Mouse (Mus musculus) ovary, postnatal 36 days (tissue): ENCODE data around the gene Napsa.

Experiments used
- DNase-seq: peaks from one replicate; pipeline ENCODE4 v3.0.0; 2022; ENCODE audit warnings: low spot score, mixed read lengths

The Napsa gene

GRCm38 (mm10) chr7:44538756-44539624 lies 33.2 kb upstream of the Napsa start:
- no peak for DNase-seq

DNA sequence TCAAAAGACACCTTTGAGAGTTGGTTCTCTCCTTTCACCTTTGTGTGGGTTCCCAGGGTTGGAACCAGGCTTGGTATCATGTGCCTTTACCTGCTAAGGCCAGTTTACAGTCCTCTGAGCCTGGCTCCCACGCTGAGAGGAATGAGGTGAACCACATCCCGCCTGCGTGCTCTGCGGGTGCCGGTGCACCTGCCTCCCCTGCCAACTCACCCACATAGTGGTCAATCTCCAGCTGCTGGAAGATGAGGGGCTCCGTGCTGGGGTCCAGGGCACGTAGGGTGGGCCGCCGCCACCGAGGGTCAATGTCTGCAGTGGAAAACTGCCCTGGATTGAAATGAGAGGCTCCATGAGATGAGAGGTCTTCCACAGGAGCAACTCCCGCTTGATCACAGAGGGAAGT lies 29.6 kb upstream of the Napsa start:
- no peak for DNase-seq

GRCm38 (mm10) chr7:44543071-44543470 lies 29.1 kb upstream of the Napsa start:
- DNase-seq: no peak

- no peak for DNase-seq
Measured at GRCm38 (mm10) chr7:44546274-44546673, 25.9 kb upstream of the Napsa start.

DNA sequence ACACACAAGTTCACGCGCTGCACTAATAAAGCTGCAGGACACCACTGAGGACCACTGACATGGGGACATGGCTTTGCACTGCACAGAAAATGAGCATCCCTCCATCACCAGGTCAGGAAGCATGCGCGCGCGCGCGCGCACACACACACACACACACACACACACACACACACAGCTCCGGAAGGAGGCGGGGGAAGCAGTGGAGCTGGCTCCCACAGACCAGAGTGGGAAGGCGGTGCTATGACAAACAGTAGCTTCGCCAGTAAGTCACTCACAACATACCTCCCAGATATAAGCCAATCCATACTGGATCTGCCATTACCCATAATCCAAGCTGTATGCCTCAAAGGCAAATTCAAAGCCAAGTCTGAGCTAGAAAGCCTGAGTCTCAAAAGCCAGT lies 25.1 kb upstream of the Napsa start:
- no peak for DNase-seq

GRCm38 (mm10) chr7:44547725-44548124 lies 24.5 kb upstream of the Napsa start:
- no peak for DNase-seq

- DNase-seq: peak; percentile 99
Measured at GRCm38 (mm10) chr7:44548497-44549087, 23.6 kb upstream of the Napsa start, which contains the start of gene Pold1. TSS of gene Pold1 (minus strand) at chr7:44548849.

- DNase-seq: no peak
Measured at GRCm38 (mm10) chr7:44549621-44550408, 22.4 kb upstream of the Napsa start.

- DNase-seq: no peak
Measured at GRCm38 (mm10) chr7:44550409-44550678, 21.8 kb upstream of the Napsa start.

DNA sequence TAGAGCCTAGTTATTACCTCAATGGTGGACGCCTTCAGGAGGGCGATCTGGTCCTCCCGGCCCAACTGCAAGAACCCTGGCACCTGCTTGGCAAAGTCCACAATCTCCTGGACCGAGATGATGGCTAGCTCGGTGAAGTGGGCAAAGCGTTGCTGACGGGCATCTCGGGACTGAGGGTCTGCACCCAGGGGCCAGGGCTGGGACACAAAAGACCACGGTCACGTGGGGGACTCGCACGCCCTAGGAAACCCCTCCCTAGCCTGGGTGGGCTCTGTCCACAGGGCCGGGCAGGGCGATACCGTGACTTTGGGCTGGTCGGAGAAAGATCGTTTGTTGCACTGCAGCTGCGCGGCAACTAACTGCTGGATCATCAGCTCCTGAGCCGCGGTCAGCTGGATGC lies 20.9 kb upstream of the Napsa start:
- DNase-seq: no peak

GRCm38 (mm10) chr7:44551731-44552130 lies 20.4 kb upstream of the Napsa start:
- DNase-seq: no peak

- no peak for DNase-seq
Measured at GRCm38 (mm10) chr7:44552141-44552908, 19.9 kb upstream of the Napsa start.

DNA sequence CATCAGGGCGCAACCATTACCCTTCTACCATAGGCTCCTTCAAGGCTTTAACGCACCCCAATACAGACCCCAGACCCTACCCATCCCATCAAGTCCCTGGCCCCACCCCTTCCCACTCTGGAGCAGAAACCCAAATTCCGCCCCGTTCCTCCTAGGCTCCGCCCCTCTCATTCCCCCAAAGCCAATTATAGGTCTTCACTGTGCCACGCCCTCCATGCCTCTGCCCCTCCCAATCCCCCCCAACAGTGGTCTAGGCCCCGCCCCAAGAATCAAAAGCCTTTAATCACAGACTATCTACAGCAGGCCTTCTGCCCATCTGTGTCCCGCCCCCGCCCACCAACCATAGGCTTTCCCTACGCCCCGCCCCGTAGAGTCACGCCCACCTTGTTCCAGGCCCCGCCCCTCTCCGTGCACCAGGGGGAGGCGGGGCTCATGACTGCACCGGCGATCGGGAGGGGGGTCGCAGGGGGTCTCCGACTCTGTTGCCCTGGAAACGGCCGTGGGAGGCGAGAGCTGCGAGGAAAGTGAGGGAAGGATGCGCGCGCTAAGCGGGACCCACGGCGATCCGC lies 18.9 kb upstream of the Napsa start:
- DNase-seq: peak; percentile 83

- peak; percentile 95 for DNase-seq
Measured at GRCm38 (mm10) chr7:44553826-44554225, 18.4 kb upstream of the Napsa start, which contains the start of gene Nr1h2. TSS of gene Nr1h2 (minus strand) at chr7:44553951.

DNA sequence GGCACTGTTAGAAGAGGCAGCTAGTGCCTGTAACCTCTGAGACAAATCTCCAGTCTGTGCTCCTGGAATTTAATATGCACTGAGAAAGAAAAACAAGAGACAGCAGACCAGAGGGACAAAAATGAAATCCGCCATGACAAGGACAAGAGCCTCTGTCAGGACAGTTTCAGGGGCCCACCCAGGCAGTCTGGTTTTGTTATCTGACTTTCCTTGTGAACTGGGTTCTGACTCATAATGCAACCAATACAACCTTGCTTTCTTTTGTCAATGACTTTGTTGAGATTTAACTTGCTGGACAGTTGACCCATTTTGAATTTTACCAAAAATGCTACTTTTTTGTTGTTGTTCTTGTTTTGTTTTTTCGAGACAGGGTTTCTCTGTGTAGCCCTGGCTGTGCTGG lies 14.6 kb upstream of the Napsa start:
- no peak for DNase-seq

DNA sequence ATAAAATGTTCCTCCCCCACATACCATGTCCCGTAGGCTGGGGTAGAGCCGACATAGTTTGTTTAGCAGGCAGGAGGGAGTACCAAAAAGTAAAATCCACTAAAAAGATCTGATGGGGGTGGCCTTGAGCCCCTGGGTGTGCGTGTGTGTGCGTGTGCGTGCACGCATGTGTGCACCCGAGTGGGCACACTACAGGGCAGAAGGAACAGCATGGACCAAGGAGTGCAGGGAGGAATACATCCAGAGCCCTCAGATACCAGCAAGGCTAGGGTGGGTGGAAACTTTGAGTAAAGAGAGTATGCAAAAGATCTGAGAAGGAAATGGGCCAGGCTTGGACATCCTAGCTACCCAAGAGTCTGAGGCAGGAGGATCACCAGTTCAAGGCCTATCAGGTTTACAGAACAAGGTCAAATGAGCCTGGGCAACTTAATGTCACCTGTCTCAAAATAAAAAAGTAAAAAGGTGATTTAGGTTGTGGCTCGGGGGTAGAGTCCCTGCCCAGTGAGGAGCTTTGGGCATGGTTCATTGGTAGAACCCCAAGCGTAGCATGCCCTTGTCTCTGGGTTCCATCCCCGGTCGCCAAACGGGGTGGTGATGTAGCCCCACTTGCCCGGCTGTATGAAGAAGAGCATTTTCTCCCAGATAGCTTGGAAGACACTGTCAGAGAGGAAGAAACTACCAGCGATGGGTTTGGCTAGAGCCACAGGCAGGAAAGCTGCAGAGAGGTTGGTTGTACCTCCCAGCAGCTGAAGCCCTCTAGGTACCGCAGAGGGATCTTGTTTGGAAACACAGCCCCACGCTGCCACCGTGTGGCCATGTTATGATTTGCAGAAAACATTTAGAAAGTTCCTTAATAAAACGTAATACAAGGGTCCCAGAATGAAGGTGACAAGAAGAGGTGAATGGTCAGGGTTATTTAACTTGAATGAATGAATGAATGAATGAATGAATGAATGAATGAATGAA lies 11.5 kb upstream of the Napsa start:
- peak; percentile 66 for DNase-seq

GRCm38 (mm10) chr7:44563284-44563683 lies 8.9 kb upstream of the Napsa start:
- DNase-seq: no peak

GRCm38 (mm10) chr7:44564486-44564885 lies 7.7 kb upstream of the Napsa start:
- no peak for DNase-seq

GRCm38 (mm10) chr7:44565414-44565813 lies 6.8 kb upstream of the Napsa start:
- DNase-seq: no peak

DNA sequence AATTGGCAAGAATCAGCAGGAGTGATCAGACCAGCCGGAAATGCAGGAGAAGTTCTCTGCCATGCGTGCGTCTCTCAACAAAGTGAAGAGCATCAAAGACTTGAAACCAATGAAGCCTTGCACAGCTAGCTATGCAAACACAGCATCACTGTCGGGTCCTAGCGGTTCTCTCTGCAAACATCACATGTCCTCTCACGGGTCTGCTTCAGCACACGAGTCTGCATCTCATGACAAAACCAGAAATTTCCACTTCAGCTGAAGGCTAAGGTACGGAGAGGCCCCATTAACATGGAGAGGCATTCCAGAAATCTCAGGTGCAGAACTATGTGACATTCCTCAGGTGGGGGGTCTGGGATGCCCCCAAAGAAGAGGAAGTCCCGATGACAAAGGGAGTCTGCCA lies 3.4 kb upstream of the Napsa start:
- DNase-seq: no peak

GRCm38 (mm10) chr7:44570989-44571388 lies 1.2 kb upstream of the Napsa start:
- no peak for DNase-seq
